Mouse (Mus musculus) neural tube, embryonic 12.5 days (tissue): Measurements from ENCODE around the gene Egln3. TPM values are rescaled to one million over a fixed set of nuclear protein-coding genes. Genes with fewer than 3 reads are reported as not detected.

Experiments
- ATAC-seq: fragments of 200-750 bp; cut with Nextera tagmentation; 2 replicates; pipeline ENCODE4 v1.8.0; 2017; ENCODE audit warnings: low read depth, mild to moderate bottlenecking, moderate TSS enrichment, moderate library complexity; ENCODE audit not compliant: low FRiP score
- H3K27ac ChIP-seq: fragments of 300-500 bp; sonication (generic); 2 replicates; pipeline ENCODE4 v1.5.1; 2016
- H3K27me3 ChIP-seq: fragments of 300-500 bp; sonication (generic); replicated peaks from 2 replicates; pipeline ENCODE4 v1.6.1; 2016; ENCODE audit warnings: mild to moderate bottlenecking
- H3K36me3 ChIP-seq: fragments of 300-500 bp; sonication (generic); 2 replicates; pipeline ENCODE4 v1.6.1; 2016; ENCODE audit warnings: mild to moderate bottlenecking
- H3K4me1 ChIP-seq: fragments of 300-500 bp; sonication (generic); 2 replicates; pipeline ENCODE4 v1.6.1; 2016
- H3K4me2 ChIP-seq: fragments of 300-500 bp; sonication (generic); replicated peaks from 2 replicates; pipeline ENCODE4 v1.6.1; 2016; ENCODE audit warnings: mild to moderate bottlenecking
- H3K4me3 ChIP-seq: fragments of 300-500 bp; sonication (generic); 2 replicates; pipeline ENCODE4 v1.5.1; 2016
- H3K9ac ChIP-seq: fragments of 300-500 bp; sonication (generic); 2 replicates; pipeline ENCODE4 v1.6.1; 2016; ENCODE audit warnings: mild to moderate bottlenecking
- H3K9me3 ChIP-seq: fragments of 300-500 bp; sonication (generic); 2 replicates; pipeline ENCODE4 v1.6.1; 2016; ENCODE audit warnings: mild to moderate bottlenecking
- WGBS: fragments of 180-500 bp; shearing (Covaris S2); methylation state at CpG from one replicate; pipeline ENCODE4 v1.1.7; 2016; 5-methylcytosine and 5-hydroxymethylcytosine counted together
- polyA plus RNA-seq: library from polyadenylated mRNA; unstranded; fragments of >200 nt; fragmentation: Nextera tagmentation; extraction: Ambion mirVana; gene quantifications from 2 replicates; pipeline ENCODE4 v1.2.1, GENCODE M21; 2016

Gene Egln3
- polyA plus RNA-seq, 1 experiment from 2014 or later: 3.8 TPM

- no peak for ATAC-seq
- Histone ChIP-seq H3K4me1 (no peaks in the 10 kb centered on the region), H3K27me3 (no peaks in the 10 kb centered on the region), H3K9ac (no peak overlapping the region), H3K4me2 (no peak overlapping the region), H3K27ac (no peak overlapping the region), H3K4me3 (no peak overlapping the region), H3K36me3 (no peaks in the 10 kb centered on the region), H3K9me3 (no peaks in the 10 kb centered on the region)
- 58% methylated on average over 3 of the region's 3 CpGs for WGBS
These were observed 25.3 kb downstream of the Egln3 start for GRCm38 (mm10) chr12:54178323-54178722.

DNA sequence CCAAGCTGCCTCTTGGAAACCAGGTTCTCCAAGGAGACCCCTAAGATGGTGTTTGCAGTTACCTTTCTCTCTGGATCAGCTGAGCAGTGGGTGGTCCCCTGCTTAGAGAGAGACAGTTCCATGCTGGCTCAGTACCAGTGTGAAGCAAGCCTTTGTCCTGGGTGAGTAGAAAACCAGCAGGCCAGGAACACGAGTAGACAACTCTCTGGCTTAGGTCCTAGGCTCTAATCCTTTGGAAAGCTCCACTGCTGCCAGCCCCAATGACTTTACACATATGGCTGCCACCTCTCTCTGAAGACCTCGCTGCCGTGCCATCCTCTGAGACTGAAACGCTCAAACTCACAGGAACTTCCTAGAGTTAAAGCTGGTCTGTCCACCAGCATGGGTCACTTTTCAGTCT lies 34.9 kb downstream of the Egln3 start:
- WGBS: 92% methylated on average over 4 of the region's 4 CpGs
- H3K4me2 ChIP-seq: no peak overlapping the region
- H3K4me1 ChIP-seq: peaks cover 4% of the 10 kb centered on the region
- no peaks in the 10 kb centered on the region for H3K36me3 ChIP-seq
- peaks cover 7% of the 10 kb centered on the region for H3K27me3 ChIP-seq
- H3K4me3 ChIP-seq: no peak overlapping the region
- no peak overlapping the region for H3K9ac ChIP-seq
- H3K27ac ChIP-seq: no peak overlapping the region
- no peaks in the 10 kb centered on the region for H3K9me3 ChIP-seq
- no peak for ATAC-seq

- Histone ChIP-seq H3K4me3 (no peak overlapping the region), H3K9ac (no peak overlapping the region), H3K27me3 (peaks cover 11% of the 10 kb centered on the region), H3K27ac (no peak overlapping the region), H3K9me3 (no peaks in the 10 kb centered on the region), H3K4me2 (no peak overlapping the region), H3K4me1 (peaks cover 4% of the 10 kb centered on the region), H3K36me3 (no peaks in the 10 kb centered on the region)
- 84% methylated on average over 6 of the region's 6 CpGs for WGBS
- ATAC-seq: no peak
These were observed 35.9 kb downstream of the Egln3 start for GRCm38 (mm10) chr12:54167737-54168136.

DNA sequence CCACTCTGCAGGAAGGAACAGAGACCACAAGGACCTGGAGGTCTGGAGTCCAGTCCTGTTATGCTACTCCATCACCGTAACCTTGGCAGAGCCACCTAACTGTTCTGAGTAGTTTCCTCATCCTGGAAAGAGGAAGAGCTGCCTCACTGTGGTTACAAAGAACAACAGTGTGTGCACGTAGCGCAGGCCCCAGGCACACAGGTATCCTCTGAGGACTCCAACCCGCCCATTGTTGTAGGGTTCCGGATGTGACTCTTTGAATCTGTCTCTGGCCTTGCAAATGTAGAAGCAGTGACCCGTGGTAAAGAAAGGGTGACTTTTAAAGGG lies 39.0 kb downstream of the Egln3 start:
- H3K4me1 ChIP-seq: peaks cover 14% of the 10 kb centered on the region
- WGBS: 30% methylated on average over 6 of the region's 6 CpGs
- H3K27ac ChIP-seq: no peak overlapping the region
- no peak overlapping the region for H3K9ac ChIP-seq
- H3K4me2 ChIP-seq: no peak overlapping the region
- no peak for ATAC-seq
- H3K36me3 ChIP-seq: no peaks in the 10 kb centered on the region
- H3K4me3 ChIP-seq: no peak overlapping the region
- peaks cover 11% of the 10 kb centered on the region for H3K27me3 ChIP-seq
- no peaks in the 10 kb centered on the region for H3K9me3 ChIP-seq

DNA sequence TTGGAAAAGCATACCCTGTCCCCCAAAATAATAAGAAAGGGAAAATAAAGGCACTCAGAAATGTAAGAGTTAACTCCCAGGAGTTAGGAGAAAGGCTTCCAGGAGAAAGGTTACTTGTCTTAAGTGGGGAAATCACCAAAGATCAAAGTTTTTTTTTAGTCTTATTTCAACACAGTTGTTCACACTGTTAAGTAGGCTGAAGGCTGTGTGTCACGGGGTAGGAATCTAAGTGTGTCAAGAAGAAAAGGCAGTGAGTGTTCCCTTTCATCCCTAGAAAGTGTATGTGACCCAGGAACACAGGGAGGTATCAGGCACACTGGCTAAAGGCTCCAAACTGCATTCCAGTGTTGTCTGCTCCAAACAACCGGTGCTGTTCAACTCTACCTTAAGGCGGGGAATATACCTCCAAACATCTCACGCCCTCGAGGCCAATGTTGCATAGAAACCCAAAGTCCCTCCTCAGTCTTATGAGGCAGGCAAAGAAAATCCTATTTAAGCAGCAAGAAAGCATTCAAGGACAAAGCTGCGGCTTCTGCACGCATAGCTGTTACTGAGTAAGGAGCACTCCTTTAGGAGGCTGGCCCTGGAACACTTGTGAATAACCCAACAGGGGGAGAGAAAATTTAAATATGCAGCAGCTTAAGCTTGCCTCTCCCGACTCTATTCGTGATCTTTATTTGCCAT lies 39.5 kb downstream of the Egln3 start:
- H3K9ac ChIP-seq: no peak overlapping the region
- no peak overlapping the region for H3K4me2 ChIP-seq
- 26% methylated on average over 9 of the region's 9 CpGs for WGBS
- no peak for ATAC-seq
- H3K27ac ChIP-seq: no peak overlapping the region
- H3K9me3 ChIP-seq: no peaks in the 10 kb centered on the region
- peaks cover 14% of the 10 kb centered on the region for H3K4me1 ChIP-seq
- no peak overlapping the region for H3K4me3 ChIP-seq
- no peaks in the 10 kb centered on the region for H3K36me3 ChIP-seq
- H3K27me3 ChIP-seq: peaks cover 11% of the 10 kb centered on the region

DNA sequence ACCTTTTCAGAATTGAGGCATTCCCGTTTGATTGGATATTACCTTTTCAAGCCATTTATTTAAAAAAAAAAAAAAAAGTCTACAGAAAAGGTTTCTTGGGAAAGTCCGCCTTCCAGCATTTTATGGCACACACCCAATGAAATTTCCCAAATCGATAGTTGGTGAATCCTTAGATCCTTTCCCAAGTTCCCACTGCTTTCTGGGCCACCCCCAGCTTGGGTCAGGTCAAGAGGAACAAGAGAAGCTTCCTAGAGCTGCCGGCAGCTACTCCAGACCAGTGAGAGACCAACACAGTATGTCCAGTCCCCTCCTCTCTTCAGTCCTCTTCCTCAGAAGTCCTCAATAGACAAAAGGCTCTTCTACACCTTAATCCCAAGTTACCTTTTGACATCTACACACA lies 40.5 kb downstream of the Egln3 start:
- Histone ChIP-seq H3K27me3 (peaks cover 11% of the 10 kb centered on the region), H3K4me3 (no peak overlapping the region), H3K4me1 (peaks cover 14% of the 10 kb centered on the region), H3K27ac (no peak overlapping the region), H3K9me3 (no peaks in the 10 kb centered on the region), H3K9ac (no peak overlapping the region), H3K36me3 (no peaks in the 10 kb centered on the region), H3K4me2 (peak overlapping the region; percentile 53)
- 15% methylated on average over 4 of the region's 4 CpGs for WGBS
- ATAC-seq: no peak

GRCm38 (mm10) chr12:54162637-54163131 lies 41.0 kb downstream of the Egln3 start:
- WGBS: 1% methylated on average over 16 of the region's 16 CpGs
- H3K4me1 ChIP-seq: peaks cover 14% of the 10 kb centered on the region
- peak overlapping the region; percentile 3; the same call in 1 of the 2 replicates for H3K4me3 ChIP-seq
- H3K9me3 ChIP-seq: no peaks in the 10 kb centered on the region
- peak overlapping the region; percentile 53 for H3K4me2 ChIP-seq
- H3K27me3 ChIP-seq: peaks cover 11% of the 10 kb centered on the region
- no peak overlapping the region for H3K9ac ChIP-seq
- no peaks in the 10 kb centered on the region for H3K36me3 ChIP-seq
- no peak overlapping the region for H3K27ac ChIP-seq
- no peak for ATAC-seq

GRCm38 (mm10) chr12:54161468-54162202 lies 42.0 kb downstream of the Egln3 start:
- H3K4me2 ChIP-seq: no peak overlapping the region
- no peak for ATAC-seq
- H3K27me3 ChIP-seq: peaks cover 11% of the 10 kb centered on the region
- H3K4me1 ChIP-seq: peaks cover 14% of the 10 kb centered on the region
- H3K36me3 ChIP-seq: no peaks in the 10 kb centered on the region
- no peak overlapping the region for H3K27ac ChIP-seq
- H3K9me3 ChIP-seq: no peaks in the 10 kb centered on the region
- 18% methylated on average over 5 of the region's 5 CpGs for WGBS
- H3K4me3 ChIP-seq: no peak overlapping the region
- no peak overlapping the region for H3K9ac ChIP-seq

GRCm38 (mm10) chr12:54160279-54160678 lies 43.4 kb downstream of the Egln3 start:
- no peak overlapping the region for H3K4me3 ChIP-seq
- H3K27me3 ChIP-seq: peaks cover 11% of the 10 kb centered on the region
- H3K9me3 ChIP-seq: 0 out of 2 replicates have a peak, but pooled peaks cover 3% of the 10 kb centered on the region
- H3K4me2 ChIP-seq: no peak overlapping the region
- WGBS: 76% methylated on average over 2 of the region's 2 CpGs
- no peaks in the 10 kb centered on the region for H3K36me3 ChIP-seq
- H3K27ac ChIP-seq: no peak overlapping the region
- no peak for ATAC-seq
- H3K4me1 ChIP-seq: peaks cover 14% of the 10 kb centered on the region
- H3K9ac ChIP-seq: no peak overlapping the region

GRCm38 (mm10) chr12:54154771-54155170 lies 48.9 kb downstream of the Egln3 start:
- no peaks in the 10 kb centered on the region for H3K4me1 ChIP-seq
- no peak for ATAC-seq

DNA sequence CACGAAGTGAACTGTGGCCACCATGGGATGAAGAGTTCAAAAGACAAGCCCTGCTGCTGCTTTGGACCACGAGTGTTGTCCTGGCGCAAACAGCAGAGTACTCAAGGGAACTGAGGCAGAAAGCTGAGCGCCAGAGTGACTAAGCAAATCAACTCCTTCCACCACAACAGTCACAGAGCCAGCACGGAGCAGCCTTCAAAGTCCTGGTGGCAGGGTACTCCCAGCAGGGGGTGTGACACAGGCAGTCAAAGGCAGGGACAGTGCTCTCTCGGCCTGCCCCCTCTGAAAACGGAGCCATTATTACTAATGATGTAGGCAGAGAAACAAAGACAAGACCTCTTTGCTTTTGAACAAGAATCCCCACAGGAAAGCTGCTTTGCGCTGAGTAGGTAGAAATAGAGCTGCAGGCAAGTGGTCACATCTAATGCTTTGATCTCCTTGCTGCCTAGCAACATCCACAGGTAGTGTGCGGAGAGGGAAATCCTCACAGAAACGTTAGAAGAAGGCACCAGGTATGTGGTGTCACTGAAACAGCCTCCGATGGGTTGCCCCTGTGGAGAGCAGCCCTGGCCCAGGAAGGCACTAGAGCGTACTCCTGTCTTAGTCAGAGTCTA lies 56.6 kb downstream of the Egln3 start:
- no peak for ATAC-seq

More at GRCm38 (mm10) chr12:54154771-54155170, 48.9 kb downstream of the Egln3 start:
- Histone ChIP-seq H3K36me3 (no peaks in the 10 kb centered on the region), H3K9ac (no peak overlapping the region), H3K27me3 (no peaks in the 10 kb centered on the region), H3K9me3 (0 out of 2 replicates have a peak, but pooled peaks cover 3% of the 10 kb centered on the region), H3K4me2 (no peak overlapping the region), H3K27ac (no peak overlapping the region), H3K4me3 (no peak overlapping the region)
- WGBS: 91% methylated on average over 1 of the region's 1 CpGs

More for the DNA sequence above, 56.6 kb downstream of the Egln3 start:
- H3K4me2 ChIP-seq: no peak overlapping the region
- H3K4me1 ChIP-seq: no peaks in the 10 kb centered on the region; the same call in 1 of the 2 replicates
- no peaks in the 10 kb centered on the region for H3K9me3 ChIP-seq
- H3K27me3 ChIP-seq: 0 out of 2 replicates have a peak, but pooled peaks cover 3% of the 10 kb centered on the region
- H3K27ac ChIP-seq: no peak overlapping the region
- no peak overlapping the region for H3K9ac ChIP-seq
- 19% methylated on average over 12 of the region's 12 CpGs for WGBS
- H3K36me3 ChIP-seq: no peaks in the 10 kb centered on the region
- H3K4me3 ChIP-seq: no peak overlapping the region
